Mouse (Mus musculus) lung, adult 2 months (tissue): Measurements from ENCODE around the gene Cda.

Source experiments
- CTCF ChIP-seq: fragments of 200-500 bp; IDR thresholded peaks from 2 replicates; pipeline ENCODE4 v1.5.1; 2011; ENCODE audit warnings: mild to moderate bottlenecking, low read length, control low read depth; ENCODE audit not compliant: insufficient read depth
- POLR2A ChIP-seq: fragments of 200-500 bp; IDR thresholded peaks from 2 replicates; pipeline ENCODE4 v1.6.1; 2011; ENCODE audit warnings: low read depth, mild to moderate bottlenecking, control low read depth, low read length, borderline replicate concordance; ENCODE audit errors: extremely low read depth

- TF ChIP-seq POLR2A = no peak
- TF ChIP-seq CTCF = no peak
Measured at GRCm38 (mm10) chr4:138393703-138394102, 25.9 kb upstream of the Cda start.
